Mouse (Mus musculus) lung, adult 2 months (tissue): ENCODE measurements around the gene Rhbdd2.

ENCODE experiments used
- CTCF ChIP-seq: fragments of 200-500 bp; IDR thresholded peaks from 2 replicates; pipeline ENCODE4 v1.5.1; 2011; ENCODE audit warnings: mild to moderate bottlenecking, low read length, control low read depth; ENCODE audit not compliant: insufficient read depth
- POLR2A ChIP-seq: fragments of 200-500 bp; IDR thresholded peaks from 2 replicates; pipeline ENCODE4 v1.6.1; 2011; ENCODE audit warnings: low read depth, mild to moderate bottlenecking, control low read depth, low read length, borderline replicate concordance; ENCODE audit errors: extremely low read depth

DNA sequence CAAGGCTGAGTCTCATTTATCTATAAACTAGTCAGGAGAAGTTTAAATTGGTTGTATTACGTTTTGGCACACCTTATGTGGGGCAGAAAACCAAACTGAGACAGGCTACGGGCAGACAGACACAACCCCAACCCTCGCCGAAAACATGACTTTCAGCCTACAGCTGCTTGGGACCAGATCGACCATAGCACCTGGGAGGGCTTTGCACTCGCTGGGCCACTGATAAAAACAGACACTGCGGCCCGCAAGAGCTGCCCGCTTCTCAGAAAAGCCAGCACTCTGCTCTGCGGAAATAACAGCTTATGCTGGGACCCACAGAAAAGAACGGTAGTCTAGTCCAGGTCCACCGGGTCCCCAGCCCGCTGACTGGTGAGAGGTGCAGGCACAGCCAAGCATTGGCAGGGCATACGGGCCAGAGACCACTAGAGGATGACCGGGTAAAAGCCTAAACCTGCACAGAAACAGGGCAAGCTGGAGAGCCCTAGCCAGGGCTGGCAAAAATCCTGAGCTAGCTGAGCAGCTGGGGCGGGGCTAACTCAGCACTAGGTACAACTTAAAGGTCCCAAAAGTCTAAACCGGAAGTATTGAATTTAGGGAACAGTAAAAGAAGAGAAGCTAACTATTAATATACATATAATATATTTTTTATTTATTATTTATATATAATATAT, 25.4 kb downstream of the Rhbdd2 start:
- TF ChIP-seq POLR2A (no peak), CTCF (no peak)
